In genomic region chr6:17785248-17785647, GRCm38 (mm10) we compare ENCODE assay signal across 21 mouse cellular contexts.
DNase-seq lines count a peak whose midpoint lies in the region; ATAC-seq and TF ChIP-seq lines count a peak whose summit lies in the region.
"Had no signal": no experiment of that assay in that cellular context is flagged by ENCODE, and none has a peak within 500 bp of the region (broad histone marks: within the 10 kb centered on the region; RNA-seq: fewer than 3 reads in every experiment).

No protein-coding gene starts in this region.

- H3K9ac ChIP-seq in heart, postnatal 0 days (replicated peaks; ENCODE audit: low read depth, low read length), result no peak overlapping the region
- no peak overlapping the region for H3K9ac ChIP-seq in lung, postnatal 0 days (replicated peaks; ENCODE audit: low read depth)
- H3K9ac ChIP-seq: forebrain, embryonic 15.5 days; hindbrain, embryonic 14.5 days; intestine, embryonic 15.5 days; kidney, embryonic 15.5 days; midbrain, embryonic 12.5 days; neural tube, embryonic 13.5 days had no signal

- H3K27me3 ChIP-seq in heart, postnatal 0 days (ENCODE audit: control insufficient read depth, insufficient read depth, low read length), result no peaks in the 10 kb centered on the region
- H3K27me3 ChIP-seq in lung, postnatal 0 days (replicated peaks; ENCODE audit: insufficient read depth, low read length), result no peaks in the 10 kb centered on the region
- H3K27me3 ChIP-seq: forebrain, embryonic 15.5 days; intestine, embryonic 15.5 days; kidney, embryonic 15.5 days; midbrain, embryonic 12.5 days; neural tube, embryonic 13.5 days had no signal

- H3K27ac ChIP-seq in heart, postnatal 0 days (ENCODE audit: low read depth), result no peak overlapping the region
- H3K27ac ChIP-seq in lung, postnatal 0 days (ENCODE audit: low read length), result no peak overlapping the region
- H3K27ac ChIP-seq: forebrain, embryonic 15.5 days; hindbrain, embryonic 14.5 days; intestine, embryonic 15.5 days; kidney, embryonic 15.5 days; midbrain, embryonic 12.5 days; neural tube, embryonic 13.5 days had no signal

- intact Hi-C loops in heart, postnatal 25 days (cut with DNase I), result no loop called here

- WGBS in heart, postnatal 0 days, result 67% methylated on average over 2 of the region's 2 CpGs
- 56% methylated on average over 2 of the region's 2 CpGs for WGBS in lung, postnatal 0 days

- TF ChIP-seq CTCF in heart, postnatal 0 days (IDR thresholded peaks at IDR 0.05; ENCODE audit: low read depth), result no peak
- no peak for TF ChIP-seq CTCF in lung, postnatal 0 days (IDR thresholded peaks at IDR 0.05)

- peak; percentile 51 for DNase-seq in heart, postnatal 0 days (ENCODE audit: low spot score)
- DNase-seq in heart, postnatal 25 days (ENCODE audit: low spot score), result no peak
- DNase-seq in lung, postnatal 0 days (ENCODE audit: low spot score), result peak; percentile 63
- no peak for DNase-seq in lung, postnatal 25 days (ENCODE audit: low spot score)
- DNase-seq in NIH3T3 (ENCODE audit: low read depth), result peak; percentile 80
- DNase-seq in fibroblast of lung, adult 2 months (ENCODE audit: low read depth), result peak; percentile 58
- no peak for DNase-seq in c-Kit-positive CD71-positive TER-119-positive erythroid progenitor cells, embryonic 14.5 days (ENCODE audit: low spot score)
- DNase-seq: adrenal gland, postnatal 25 days; cerebellum, adult 11-12 months; cerebellum, postnatal 14 days; lung, adult 2 months; right cerebral cortex, adult 18-20 months; thymus, adult 18-20 months; thymus, postnatal 4 days had no signal

- peak; percentile 70; the same call in 1 of the 2 replicates for ATAC-seq in heart, postnatal 0 days (ENCODE audit: insufficient read depth, low read depth)
- peak; percentile 49; the same call in 1 of the 2 replicates for ATAC-seq in lung, postnatal 0 days
- ATAC-seq: forebrain, embryonic 15.5 days; intestine, embryonic 15.5 days had no signal

- no peaks in the 10 kb centered on the region for H3K36me3 ChIP-seq in heart, postnatal 0 days (replicated peaks; ENCODE audit: control insufficient read depth, insufficient read depth, low read length)
- H3K36me3 ChIP-seq in lung, postnatal 0 days (ENCODE audit: insufficient read depth, low read length), result no peaks in the 10 kb centered on the region
- H3K36me3 ChIP-seq: forebrain, embryonic 15.5 days; intestine, embryonic 15.5 days; kidney, embryonic 15.5 days; midbrain, embryonic 12.5 days; neural tube, embryonic 13.5 days had no signal

- TF ChIP-seq EP300 in heart, postnatal 0 days (IDR thresholded peaks at IDR 0.05; ENCODE audit: low read depth), result no peak
- no peak for TF ChIP-seq EP300 in lung, postnatal 0 days (IDR thresholded peaks at IDR 0.05)

- no peak overlapping the region for H3K4me3 ChIP-seq in heart, postnatal 0 days (ENCODE audit: low read depth, low read length)
- no peak overlapping the region for H3K4me3 ChIP-seq in lung, postnatal 0 days (ENCODE audit: low read depth, low read length)
- H3K4me3 ChIP-seq: erythroblast, embryonic 14.5 days; forebrain, embryonic 15.5 days; intestine, embryonic 15.5 days; kidney, embryonic 15.5 days; midbrain, embryonic 12.5 days; neural tube, embryonic 13.5 days had no signal

- no peak overlapping the region for H3K4me2 ChIP-seq in heart, postnatal 0 days (ENCODE audit: low read depth, low read length)
- no peak overlapping the region for H3K4me2 ChIP-seq in lung, postnatal 0 days (replicated peaks; ENCODE audit: low read depth, low read length)
- H3K4me2 ChIP-seq: forebrain, embryonic 15.5 days; hindbrain, embryonic 14.5 days; intestine, embryonic 15.5 days; kidney, embryonic 15.5 days; midbrain, embryonic 12.5 days; neural tube, embryonic 13.5 days had no signal

- H3K4me1 ChIP-seq in heart, postnatal 0 days (ENCODE audit: control insufficient read depth, insufficient read depth), result peaks cover 37% of the 10 kb centered on the region
- no peaks in the 10 kb centered on the region for H3K4me1 ChIP-seq in lung, postnatal 0 days (ENCODE audit: insufficient read depth, low read depth, low read length)
- H3K4me1 ChIP-seq: intestine, embryonic 15.5 days; kidney, embryonic 15.5 days had no signal

- no peaks in the 10 kb centered on the region for H3K9me3 ChIP-seq in heart, postnatal 0 days (replicated peaks; ENCODE audit: control insufficient read depth, low read length)
- no peaks in the 10 kb centered on the region for H3K9me3 ChIP-seq in lung, postnatal 0 days (ENCODE audit: low read length)
- H3K9me3 ChIP-seq: forebrain, embryonic 15.5 days; intestine, embryonic 15.5 days; kidney, embryonic 15.5 days had no signal

Comparison
In these comparisons a context has a peak if more than half of its experiments do, and no peak if none do; other contexts are left out.
1. DNase-seq: peak in heart, postnatal 0 days (single experiment), lung, postnatal 0 days (single experiment), NIH3T3 (single experiment) and fibroblast of lung, adult 2 months (single experiment); none in heart, postnatal 25 days (single experiment), lung, postnatal 25 days (single experiment) and c-Kit-positive CD71-positive TER-119-positive erythroid progenitor cells, embryonic 14.5 days (single experiment).